Mouse (Mus musculus) lung, postnatal 36 days (tissue): ENCODE results near the gene Qrich2.

Experiments
- DNase-seq: peaks from one replicate; pipeline ENCODE4 v3.0.0; 2022; ENCODE audit warnings: mixed read lengths

The Qrich2 gene

DNA sequence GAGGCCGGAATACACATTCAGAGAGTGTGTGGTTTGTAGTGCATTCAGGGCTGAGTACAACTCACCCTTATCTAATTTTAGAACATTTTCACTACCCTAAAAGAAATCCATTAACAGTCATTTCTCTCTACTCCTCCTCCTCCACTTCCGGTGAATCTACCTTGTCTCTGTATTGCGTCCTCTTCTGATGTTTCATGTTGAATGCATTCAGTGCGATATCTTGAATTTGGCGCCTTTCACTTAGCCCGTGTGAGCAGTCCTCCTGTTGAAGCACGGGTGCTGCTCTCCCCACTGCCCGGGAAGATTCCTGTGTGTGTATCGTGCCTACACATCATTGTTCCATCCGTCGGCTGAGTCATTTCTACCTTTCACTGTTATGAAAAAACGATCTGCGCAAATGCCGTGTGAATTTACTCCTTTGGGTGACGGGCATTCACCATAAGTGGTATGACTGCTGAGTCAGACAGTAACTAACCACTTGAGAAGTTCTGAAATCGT is 59.8 kb downstream of the Qrich2 start:
- DNase-seq = no peak

DNA sequence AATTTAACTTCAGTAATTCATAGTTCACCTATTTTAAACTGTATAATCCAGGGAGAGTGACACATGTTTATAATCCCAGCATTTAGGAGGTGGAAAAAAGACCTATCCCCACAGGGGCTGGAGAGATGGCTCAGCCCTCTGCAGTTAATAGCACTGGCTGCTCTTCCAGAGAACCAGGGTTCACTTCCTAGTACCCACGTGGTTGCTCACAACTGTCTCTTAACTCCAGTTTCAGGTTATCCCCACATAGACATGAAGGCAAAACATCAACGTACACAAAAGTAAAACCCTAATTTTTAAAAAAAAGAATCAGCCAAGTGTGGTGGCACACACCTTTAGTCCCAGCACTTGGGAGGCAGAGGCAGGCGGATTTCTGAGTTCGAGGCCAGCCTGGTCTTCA is 60.4 kb downstream of the Qrich2 start:
- DNase-seq = no peak

GRCm38 (mm10) chr11:116400560-116400959 is 65.5 kb downstream of the Qrich2 start:
- DNase-seq = no peak

GRCm38 (mm10) chr11:116398348-116398677 is 67.7 kb downstream of the Qrich2 start:
- no peak for DNase-seq

DNA sequence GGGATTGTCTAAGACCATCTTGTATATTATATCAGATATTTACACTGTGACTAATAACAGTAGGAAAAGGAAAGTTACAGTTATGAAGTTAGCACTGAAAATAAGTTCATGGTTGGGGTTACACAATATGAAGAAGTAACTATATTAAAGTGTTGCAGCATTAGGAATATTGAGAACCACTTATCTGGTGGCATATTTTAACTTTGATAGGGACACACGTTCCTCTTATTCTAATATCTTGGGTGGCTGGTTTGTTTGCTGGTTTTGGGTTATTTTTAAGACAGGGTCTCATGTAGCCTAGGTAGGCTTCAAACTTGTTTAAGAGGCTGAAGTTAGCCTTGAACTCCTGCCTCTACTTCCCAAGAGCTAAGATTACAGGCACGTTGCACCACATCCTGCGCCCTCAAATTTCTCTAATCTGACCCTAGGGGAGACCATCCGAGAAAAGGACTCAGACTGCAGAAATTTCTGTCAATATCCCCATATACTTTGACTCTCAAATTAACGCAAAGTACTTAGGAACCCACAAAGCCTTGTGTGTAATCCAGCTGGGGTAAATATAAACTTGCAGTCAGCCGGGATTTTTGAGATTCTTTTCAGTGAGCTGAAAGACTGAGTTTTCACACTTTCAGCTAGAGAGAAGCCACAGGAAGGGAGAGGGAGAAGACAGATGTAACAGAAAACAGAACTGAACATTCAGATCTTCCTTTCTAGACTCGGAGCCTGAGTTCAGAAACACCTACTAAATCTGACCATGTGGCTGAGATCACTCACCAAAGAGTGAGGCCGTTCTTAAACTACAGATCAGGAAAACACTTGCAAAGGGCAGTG is 68.3 kb downstream of the Qrich2 start:
- DNase-seq = no peak

DNA sequence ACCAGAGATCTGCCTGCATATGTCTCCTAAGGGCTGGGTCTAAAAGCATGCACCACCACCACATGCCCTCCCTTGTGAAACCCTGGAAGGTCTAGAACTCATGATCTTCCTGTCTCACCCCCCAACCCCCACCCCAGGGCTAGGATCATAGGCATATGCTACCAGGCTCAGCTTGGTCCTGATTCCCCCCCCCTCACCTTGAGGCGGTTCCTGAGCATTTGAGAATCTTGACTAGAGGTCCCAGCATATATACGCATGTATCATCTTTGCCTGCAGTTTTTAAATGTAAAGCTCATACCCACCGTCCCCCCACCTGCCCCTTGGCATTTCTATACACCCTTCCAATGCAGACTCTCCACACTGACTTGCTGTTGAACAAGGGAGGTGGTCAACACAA is 69.1 kb downstream of the Qrich2 start:
- DNase-seq = no peak

DNA sequence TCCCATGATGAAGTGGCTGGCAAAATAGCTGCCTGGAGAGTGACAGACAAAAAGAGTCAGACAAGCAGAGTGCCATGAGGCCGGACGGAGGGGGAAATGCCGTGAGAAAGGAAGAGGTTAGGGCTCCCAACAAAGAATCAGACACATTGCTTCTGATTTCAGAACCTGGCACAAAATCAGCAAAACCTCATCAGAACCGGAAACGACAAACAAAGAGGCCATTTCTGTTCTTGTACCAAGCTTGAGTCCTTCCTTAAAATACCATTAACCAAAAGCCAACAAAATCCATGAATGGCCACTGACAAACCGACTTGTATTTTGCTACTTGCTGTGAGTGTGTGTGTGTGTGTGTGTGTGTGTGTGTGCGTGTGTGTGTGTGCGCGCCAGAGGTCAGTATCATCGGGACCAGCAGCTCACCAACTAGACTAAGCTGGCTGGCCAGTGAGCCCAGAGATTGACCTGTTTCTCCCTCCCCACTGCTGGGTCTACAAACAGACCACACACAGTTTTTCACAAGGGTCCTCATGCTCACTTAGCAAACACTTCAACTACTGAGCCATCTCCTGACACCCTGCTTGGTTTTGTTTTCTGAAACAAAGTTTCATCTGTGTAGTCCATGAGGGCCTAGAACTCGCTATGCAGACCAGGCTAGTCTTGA is 69.6 kb downstream of the Qrich2 start:
- no peak for DNase-seq

GRCm38 (mm10) chr11:116394769-116395168 is 71.3 kb downstream of the Qrich2 start:
- no peak for DNase-seq
